Mouse (Mus musculus): Measurements from ENCODE around the gene Kcnj10. TPM values are rescaled to one million over a fixed set of nuclear protein-coding genes. Genes with fewer than 3 reads are reported as not detected.

The Kcnj10 gene
- polyA plus RNA-seq, 2 experiments = 0.03 to 0.18 TPM

GRCm38 (mm10) chr1:172318424-172319035 lies 22.5 kb upstream of the Kcnj10 start:
- H3K9me3 ChIP-seq (ENCODE audit: control insufficient read depth, low read length) = no peaks in the 10 kb centered on the region
- no peak overlapping the region for H3K4me2 ChIP-seq (replicated peaks; ENCODE audit: low read depth, low read length, severe bottlenecking)
- ATAC-seq (ENCODE audit: low FRiP score, low read depth) = no peak
- no peak overlapping the region for H3K27ac ChIP-seq (replicated peaks; ENCODE audit: low read depth, low read length)
- H3K4me3 ChIP-seq (replicated peaks; ENCODE audit: low read length) = no peak overlapping the region
- no peak overlapping the region for H3K9ac ChIP-seq (ENCODE audit: low read depth, low read length, severe bottlenecking)
- 89% methylated on average over 16 of the region's 19 CpGs for WGBS
- TF ChIP-seq POLR2A (IDR thresholded peaks at IDR 0.05; ENCODE audit: borderline replicate concordance, extremely low read depth, insufficient read depth, insufficient read length) = no peak
- no peak for DNase-seq (ENCODE audit: low spot score)
- H3K4me1 ChIP-seq (ENCODE audit: control insufficient read depth, insufficient read depth, low read length) = 0 out of 2 replicates have a peak, but pooled peaks cover 4% of the 10 kb centered on the region
- H3K27me3 ChIP-seq (ENCODE audit: control insufficient read depth, insufficient read depth, low read length) = no peaks in the 10 kb centered on the region
- peaks cover 31% of the 10 kb centered on the region for H3K36me3 ChIP-seq (ENCODE audit: control insufficient read depth, insufficient read depth, low read length)

GRCm38 (mm10) chr1:172319346-172319745 lies 21.7 kb upstream of the Kcnj10 start:
- Histone ChIP-seq H3K9ac (ENCODE audit: low read depth, low read length, severe bottlenecking) (no peak overlapping the region), H3K27me3 (ENCODE audit: control insufficient read depth, insufficient read depth, low read length) (no peaks in the 10 kb centered on the region), H3K27ac (replicated peaks; ENCODE audit: low read depth, low read length) (no peak overlapping the region), H3K4me1 (ENCODE audit: control insufficient read depth, insufficient read depth, low read length) (no peaks in the 10 kb centered on the region), H3K9me3 (ENCODE audit: control insufficient read depth, low read length) (no peaks in the 10 kb centered on the region), H3K4me3 (replicated peaks; ENCODE audit: low read length) (no peak overlapping the region), H3K36me3 (ENCODE audit: control insufficient read depth, insufficient read depth, low read length) (peaks cover 31% of the 10 kb centered on the region), H3K4me2 (replicated peaks; ENCODE audit: low read depth, low read length, severe bottlenecking) (no peak overlapping the region)
- 72% methylated on average over 7 of the region's 7 CpGs for WGBS
- no peak for TF ChIP-seq POLR2A (IDR thresholded peaks at IDR 0.05; ENCODE audit: borderline replicate concordance, extremely low read depth, insufficient read depth, insufficient read length)
- DNase-seq (ENCODE audit: low spot score) = no peak
- ATAC-seq (ENCODE audit: low FRiP score, low read depth) = no peak

GRCm38 (mm10) chr1:172319921-172320411 lies 21.0 kb upstream of the Kcnj10 start:
- no peak overlapping the region for H3K27ac ChIP-seq (replicated peaks; ENCODE audit: low read depth, low read length)
- no peaks in the 10 kb centered on the region for H3K4me1 ChIP-seq (ENCODE audit: control insufficient read depth, insufficient read depth, low read length)
- H3K9me3 ChIP-seq (ENCODE audit: control insufficient read depth, low read length) = no peaks in the 10 kb centered on the region
- no peak overlapping the region for H3K9ac ChIP-seq (ENCODE audit: low read depth, low read length, severe bottlenecking)
- ATAC-seq (ENCODE audit: low FRiP score, low read depth) = no peak
- H3K4me3 ChIP-seq (replicated peaks; ENCODE audit: low read length) = no peak overlapping the region
- no peak overlapping the region for H3K4me2 ChIP-seq (replicated peaks; ENCODE audit: low read depth, low read length, severe bottlenecking)
- peaks cover 31% of the 10 kb centered on the region for H3K36me3 ChIP-seq (ENCODE audit: control insufficient read depth, insufficient read depth, low read length)
- no peaks in the 10 kb centered on the region for H3K27me3 ChIP-seq (ENCODE audit: control insufficient read depth, insufficient read depth, low read length)
- no peak for TF ChIP-seq POLR2A (IDR thresholded peaks at IDR 0.05; ENCODE audit: borderline replicate concordance, extremely low read depth, insufficient read depth, insufficient read length)
- 31% methylated on average over 5 of the region's 5 CpGs for WGBS
- DNase-seq (ENCODE audit: low spot score) = no peak

- 59% methylated on average over 13 of the region's 13 CpGs for WGBS
- no peak for ATAC-seq (ENCODE audit: low FRiP score, low read depth)
Measured at GRCm38 (mm10) chr1:172322725-172323124, 18.3 kb upstream of the Kcnj10 start.

GRCm38 (mm10) chr1:172323298-172323697 lies 17.7 kb upstream of the Kcnj10 start:
- TF ChIP-seq POLR2A (IDR thresholded peaks at IDR 0.05; ENCODE audit: borderline replicate concordance, extremely low read depth, insufficient read depth, insufficient read length) = no peak
- H3K4me1 ChIP-seq (ENCODE audit: control insufficient read depth, insufficient read depth, low read length) = peaks cover 3% of the 10 kb centered on the region; the same call in 1 of the 2 replicates
- 0 out of 2 replicates have a peak, but pooled peaks cover 3% of the 10 kb centered on the region for H3K9me3 ChIP-seq (ENCODE audit: control insufficient read depth, low read length)
- no peak for DNase-seq (ENCODE audit: low spot score)
- H3K27me3 ChIP-seq (ENCODE audit: control insufficient read depth, insufficient read depth, low read length) = peaks cover 29% of the 10 kb centered on the region
- H3K9ac ChIP-seq (ENCODE audit: low read depth, low read length, severe bottlenecking) = no peak overlapping the region
- H3K4me3 ChIP-seq (replicated peaks; ENCODE audit: low read length) = no peak overlapping the region
- WGBS = 49% methylated on average over 5 of the region's 5 CpGs
- no peak overlapping the region for H3K4me2 ChIP-seq (replicated peaks; ENCODE audit: low read depth, low read length, severe bottlenecking)
- H3K36me3 ChIP-seq (ENCODE audit: control insufficient read depth, insufficient read depth, low read length) = peaks cover 20% of the 10 kb centered on the region
- H3K27ac ChIP-seq (replicated peaks; ENCODE audit: low read depth, low read length) = no peak overlapping the region
- ATAC-seq (ENCODE audit: low FRiP score, low read depth) = no peak

More at GRCm38 (mm10) chr1:172322725-172323124, 18.3 kb upstream of the Kcnj10 start:
- Histone ChIP-seq H3K27ac (replicated peaks; ENCODE audit: low read depth, low read length) (no peak overlapping the region), H3K36me3 (ENCODE audit: control insufficient read depth, insufficient read depth, low read length) (peaks cover 26% of the 10 kb centered on the region), H3K27me3 (ENCODE audit: control insufficient read depth, insufficient read depth, low read length) (peaks cover 24% of the 10 kb centered on the region), H3K4me2 (replicated peaks; ENCODE audit: low read depth, low read length, severe bottlenecking) (no peak overlapping the region), H3K9ac (ENCODE audit: low read depth, low read length, severe bottlenecking) (no peak overlapping the region), H3K4me1 (ENCODE audit: control insufficient read depth, insufficient read depth, low read length) (peaks cover 3% of the 10 kb centered on the region; the same call in 1 of the 2 replicates), H3K4me3 (replicated peaks; ENCODE audit: low read length) (no peak overlapping the region), H3K9me3 (ENCODE audit: control insufficient read depth, low read length) (0 out of 2 replicates have a peak, but pooled peaks cover 3% of the 10 kb centered on the region)
- DNase-seq (ENCODE audit: low spot score) = no peak
- no peak for TF ChIP-seq POLR2A (IDR thresholded peaks at IDR 0.05; ENCODE audit: borderline replicate concordance, extremely low read depth, insufficient read depth, insufficient read length)
